Mouse (Mus musculus) embryonic fibroblast, embryonic 13.5 days (primary cell): ENCODE data around the gene Ppp3r2. TPM values are rescaled to one million over a fixed set of nuclear protein-coding genes. Genes with fewer than 3 reads are reported as not detected.

Source experiments
- H3K27ac ChIP-seq: 2 replicates; pipeline ENCODE4 v1.5.1; 2012; ENCODE audit warnings: low read length, control low read depth, inconsistent platforms; ENCODE audit not compliant: insufficient read depth
- H3K4me1 ChIP-seq: 2 replicates; pipeline ENCODE4 v1.6.1; 2011; ENCODE audit warnings: low read length; ENCODE audit not compliant: control insufficient read depth, insufficient read depth
- H3K4me3 ChIP-seq: 2 replicates; pipeline ENCODE4 v1.5.1; 2011; ENCODE audit warnings: mild to moderate bottlenecking, control low read depth, low read length; ENCODE audit not compliant: insufficient read depth
- CTCF ChIP-seq: IDR thresholded peaks from 2 replicates; pipeline ENCODE4 v1.5.1; 2011; ENCODE audit warnings: mild to moderate bottlenecking, control low read depth, low read length, moderate library complexity, borderline replicate concordance; ENCODE audit not compliant: insufficient read depth
- POLR2A ChIP-seq: IDR thresholded peaks from 2 replicates; pipeline ENCODE4 v1.6.1; 2011; ENCODE audit warnings: low read depth, mild to moderate bottlenecking, control low read depth, low read length, moderate library complexity
- polyA plus RNA-seq: library from polyadenylated mRNA; stranded (reverse); fragments of >200 nt; gene quantifications from 2 replicates; pipeline ENCODE4 v1.2.4, GENCODE M21; 2011; ENCODE audit warnings: low read depth; ENCODE audit not compliant: missing spikeins, insufficient read length

Gene Ppp3r2
- polyA plus RNA-seq = not detected in 2 replicates

DNA sequence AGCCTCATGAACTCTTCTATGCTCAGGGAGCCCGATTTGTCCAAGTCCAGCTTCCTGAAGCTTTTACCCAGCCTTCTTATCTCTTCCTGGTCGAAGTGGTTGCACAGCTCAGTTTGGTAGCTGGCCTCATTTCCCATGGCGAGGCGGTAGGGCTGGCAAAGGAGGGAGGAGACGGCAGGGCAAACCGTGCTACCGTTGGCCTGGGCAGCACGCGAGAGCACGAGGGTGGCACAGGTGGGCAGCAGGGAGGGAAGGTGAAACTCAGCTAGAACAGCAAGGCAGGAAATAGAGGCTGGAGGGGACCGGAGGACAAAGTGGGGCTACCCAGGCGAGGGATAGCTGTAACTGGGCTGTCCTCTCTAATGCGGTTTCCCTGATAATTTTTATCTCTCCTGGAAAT is at the start of gene Ppp3r2:
Gene Ppp3r2 (minus strand): TSS at position 213 of the 400 bp plus-strand sequence.
- Histone ChIP-seq H3K4me1 (no peaks in the 10 kb centered on the region), H3K27ac (no peak within 1 kb of the TSS), H3K4me3 (no peak within 1 kb of the TSS)
- TF ChIP-seq CTCF (no peak), POLR2A (no peak)

DNA sequence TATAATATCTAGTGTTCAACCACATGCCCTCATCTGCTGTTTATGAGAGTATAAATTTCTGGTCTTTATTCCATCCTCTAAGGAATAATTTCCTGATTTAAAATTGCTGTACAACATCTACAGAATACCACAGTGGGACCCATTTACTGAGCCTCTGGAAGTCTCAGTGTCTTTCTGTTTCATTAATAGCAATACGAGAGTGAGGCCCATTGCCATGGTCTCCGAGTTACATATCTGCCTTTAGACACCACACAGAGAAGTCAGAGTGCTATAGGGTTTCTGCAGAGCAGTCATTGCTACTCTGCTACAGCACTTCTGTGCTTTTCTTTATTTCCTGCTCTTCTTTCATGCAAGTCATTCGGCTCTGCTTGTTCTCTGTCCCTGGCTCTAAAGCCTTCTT is 47.5 kb upstream of the Ppp3r2 start:
- Histone ChIP-seq H3K4me1 (no peaks in the 10 kb centered on the region), H3K4me3 (no peak overlapping the region), H3K27ac (no peak overlapping the region)
- TF ChIP-seq CTCF (no peak), POLR2A (no peak)

DNA sequence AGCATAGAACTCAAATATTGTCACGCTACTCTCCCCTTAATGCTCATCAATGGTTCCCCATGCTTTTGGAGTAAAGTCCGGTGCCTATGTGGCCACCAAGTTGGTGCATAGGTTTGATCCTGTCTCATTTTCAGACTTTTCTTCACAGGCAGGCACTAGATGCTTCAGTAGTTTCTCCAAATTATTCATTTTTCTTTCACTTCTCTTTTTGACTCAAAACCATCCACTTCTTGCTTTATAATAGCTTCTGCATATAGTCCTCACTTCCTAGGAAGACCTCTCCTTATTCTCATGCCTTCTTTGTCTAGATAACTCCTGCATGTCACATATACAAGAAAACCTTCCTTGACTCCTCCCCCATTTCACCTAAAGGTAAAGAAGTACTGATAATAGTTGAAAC is 42.1 kb upstream of the Ppp3r2 start:
- Histone ChIP-seq H3K4me3 (no peak overlapping the region), H3K27ac (no peak overlapping the region), H3K4me1 (no peaks in the 10 kb centered on the region)
- no peak for TF ChIP-seq CTCF
- no peak for TF ChIP-seq POLR2A

- no peaks in the 10 kb centered on the region for H3K4me1 ChIP-seq
- no peak overlapping the region for H3K27ac ChIP-seq
- H3K4me3 ChIP-seq = no peak overlapping the region
- TF ChIP-seq POLR2A (no peak), CTCF (no peak)
These were observed 9.8 kb upstream of the Ppp3r2 start for GRCm38 (mm10) chr4:49691405-49692194.

- H3K4me3 ChIP-seq = no peak overlapping the region
- H3K27ac ChIP-seq = no peak overlapping the region
- H3K4me1 ChIP-seq = no peaks in the 10 kb centered on the region
- no peak for TF ChIP-seq CTCF
- no peak for TF ChIP-seq POLR2A
These were observed 6.9 kb upstream of the Ppp3r2 start for GRCm38 (mm10) chr4:49688594-49689288.

- Histone ChIP-seq H3K27ac (no peak overlapping the region), H3K4me3 (no peak overlapping the region), H3K4me1 (no peaks in the 10 kb centered on the region)
- TF ChIP-seq CTCF = no peak
- TF ChIP-seq POLR2A = no peak
These were observed 1.5 kb downstream of the Ppp3r2 start for GRCm38 (mm10) chr4:49680171-49680875.

DNA sequence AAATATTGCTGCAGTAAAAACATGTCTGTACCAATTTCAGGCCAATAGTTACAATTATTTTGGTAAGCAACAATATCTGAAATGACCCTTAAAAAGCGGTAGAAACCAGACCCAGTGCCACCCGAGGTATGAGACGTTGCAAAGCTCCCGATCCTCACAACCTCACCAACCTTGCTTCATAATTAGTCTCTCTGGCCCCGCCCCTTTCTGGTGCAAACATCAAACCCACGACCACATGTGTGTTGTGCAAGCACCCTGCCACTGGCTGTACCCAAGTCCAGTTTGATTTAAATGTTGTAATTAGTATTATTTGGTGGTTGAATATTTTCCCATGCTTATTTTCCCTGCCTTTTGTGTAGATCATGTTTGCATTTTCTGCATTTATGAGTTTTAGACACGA is 5.0 kb downstream of the Ppp3r2 start:
- no peak overlapping the region for H3K27ac ChIP-seq

GRCm38 (mm10) chr4:49676071-49676470 is 5.8 kb downstream of the Ppp3r2 start:
- Histone ChIP-seq H3K4me1 (no peaks in the 10 kb centered on the region), H3K4me3 (no peak overlapping the region), H3K27ac (no peak overlapping the region)
- no peak for TF ChIP-seq POLR2A
- TF ChIP-seq CTCF = no peak

More for the DNA sequence above, 5.0 kb downstream of the Ppp3r2 start:
- Histone ChIP-seq H3K4me1 (no peaks in the 10 kb centered on the region), H3K4me3 (no peak overlapping the region)
- TF ChIP-seq POLR2A (no peak), CTCF (no peak)

DNA sequence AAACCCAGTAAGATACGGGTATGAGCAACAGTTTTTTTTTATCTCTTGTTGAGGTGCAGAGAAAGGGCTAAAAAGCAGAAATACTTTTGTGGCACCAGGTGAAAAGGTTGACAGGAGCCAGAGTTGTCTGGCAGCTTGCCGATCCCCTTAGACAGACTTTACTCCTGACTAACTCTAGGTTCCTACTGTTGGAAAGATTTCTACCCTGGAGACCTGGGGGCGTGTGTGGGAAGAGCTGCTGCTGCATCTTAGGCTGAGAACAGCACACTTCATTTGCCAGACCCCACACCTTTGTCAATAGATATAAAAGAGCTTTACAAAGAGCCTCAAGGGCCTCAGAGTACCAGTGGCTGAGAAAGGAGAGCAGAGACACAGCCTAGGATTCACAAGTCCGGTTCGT is 17.0 kb downstream of the Ppp3r2 start:
- Histone ChIP-seq H3K4me3 (no peak overlapping the region), H3K27ac (no peak overlapping the region), H3K4me1 (no peaks in the 10 kb centered on the region)
- TF ChIP-seq POLR2A = no peak
- no peak for TF ChIP-seq CTCF
